Mouse (Mus musculus): ENCODE data around the gene Ddx47. TPM values are rescaled to one million over a fixed set of nuclear protein-coding genes. Genes with fewer than 3 reads are reported as not detected.
A peak's percentile ranks its signal among the peaks of the same experiment; 100 is the strongest.

The Ddx47 gene
- polyA plus RNA-seq, 1 experiment = 20.2 TPM

- H3K27me3 ChIP-seq (ENCODE audit: control insufficient read depth, insufficient read depth, low read length) = no peaks in the 10 kb centered on the region
- WGBS = 19% methylated on average over 4 of the region's 4 CpGs
Measured at GRCm38 (mm10) chr6:134972096-134972495, 39.3 kb upstream of the Ddx47 start.

GRCm38 (mm10) chr6:134976628-134977027 lies 34.8 kb upstream of the Ddx47 start:
- no peak for TF ChIP-seq CTCF (IDR thresholded peaks at IDR 0.05; ENCODE audit: extremely low read depth, insufficient read length, insufficient replicate concordance, low read depth, low read length)
- TF ChIP-seq POLR2A (IDR thresholded peaks at IDR 0.05; ENCODE audit: low read depth, low read length) = no peak
- no peak overlapping the region for H3K27ac ChIP-seq (ENCODE audit: insufficient read depth, low read depth, low read length)
- H3K4me3 ChIP-seq (ENCODE audit: low read depth, low read length) = no peak overlapping the region
- no peaks in the 10 kb centered on the region for H3K27me3 ChIP-seq (ENCODE audit: control insufficient read depth, insufficient read depth, low read length)
- peaks cover 8% of the 10 kb centered on the region; the same call in 1 of the 2 replicates for H3K4me1 ChIP-seq (ENCODE audit: control insufficient read depth, insufficient read depth, insufficient read length, low read length)
- 19% methylated on average over 6 of the region's 6 CpGs for WGBS
- H3K36me3 ChIP-seq (ENCODE audit: control insufficient read depth, insufficient read depth, low read length) = no peaks in the 10 kb centered on the region

More at GRCm38 (mm10) chr6:134972096-134972495, 39.3 kb upstream of the Ddx47 start:
- H3K27ac ChIP-seq (ENCODE audit: insufficient read depth, low read depth, low read length) = no peak overlapping the region
- H3K36me3 ChIP-seq (ENCODE audit: control insufficient read depth, insufficient read depth, low read length) = no peaks in the 10 kb centered on the region
- no peak for TF ChIP-seq POLR2A (IDR thresholded peaks at IDR 0.05; ENCODE audit: low read depth, low read length)
- no peak for TF ChIP-seq CTCF (IDR thresholded peaks at IDR 0.05; ENCODE audit: extremely low read depth, insufficient read length, insufficient replicate concordance, low read depth, low read length)
- no peak overlapping the region for H3K4me3 ChIP-seq (ENCODE audit: low read depth, low read length)
- H3K4me1 ChIP-seq (ENCODE audit: control insufficient read depth, insufficient read depth, insufficient read length, low read length) = peaks cover 10% of the 10 kb centered on the region; the same call in 1 of the 2 replicates

- 66% methylated on average over 22 of the region's 22 CpGs for WGBS
- Histone ChIP-seq H3K36me3 (ENCODE audit: control insufficient read depth, insufficient read depth, low read length) (no peaks in the 10 kb centered on the region), H3K4me1 (ENCODE audit: control insufficient read depth, insufficient read depth, insufficient read length, low read length) (peaks cover 7% of the 10 kb centered on the region; the same call in 1 of the 2 replicates), H3K4me3 (ENCODE audit: low read depth, low read length) (peak within 1 kb of the TSS; percentile 13), H3K27ac (ENCODE audit: insufficient read depth, low read depth, low read length) (peak within 1 kb of the TSS; percentile 59), H3K27me3 (ENCODE audit: control insufficient read depth, insufficient read depth, low read length) (no peaks in the 10 kb centered on the region)
- TF ChIP-seq POLR2A (IDR thresholded peaks at IDR 0.05; ENCODE audit: low read depth, low read length) (no peak; the same call in 1 of the 2 replicates), CTCF (IDR thresholded peaks at IDR 0.05; ENCODE audit: extremely low read depth, insufficient read length, insufficient replicate concordance, low read depth, low read length) (no peak)
Measured at GRCm38 (mm10) chr6:134981231-134982062, 30.0 kb upstream of the Ddx47 start, which contains the start of gene Apold1. Apold1 (plus strand) TSS chr6:134981718.

- Histone ChIP-seq H3K4me1 (ENCODE audit: control insufficient read depth, insufficient read depth, insufficient read length, low read length) (peaks cover 7% of the 10 kb centered on the region; the same call in 1 of the 2 replicates), H3K27me3 (ENCODE audit: control insufficient read depth, insufficient read depth, low read length) (no peaks in the 10 kb centered on the region), H3K36me3 (ENCODE audit: control insufficient read depth, insufficient read depth, low read length) (no peaks in the 10 kb centered on the region), H3K27ac (ENCODE audit: insufficient read depth, low read depth, low read length) (no peak overlapping the region), H3K4me3 (ENCODE audit: low read depth, low read length) (peak overlapping the region; percentile 76)
- 4% methylated on average over 62 of the region's 62 CpGs for WGBS
- TF ChIP-seq POLR2A (IDR thresholded peaks at IDR 0.05; ENCODE audit: low read depth, low read length) = peak; percentile 40; the same call in 1 of the 2 replicates
- peak; percentile 57; the same call in 1 of the 2 replicates for TF ChIP-seq CTCF (IDR thresholded peaks at IDR 0.05; ENCODE audit: extremely low read depth, insufficient read length, insufficient replicate concordance, low read depth, low read length)
Measured at GRCm38 (mm10) chr6:134983529-134984370, 27.7 kb upstream of the Ddx47 start.

- H3K27ac ChIP-seq (ENCODE audit: insufficient read depth, low read depth, low read length) = no peak overlapping the region
- no peaks in the 10 kb centered on the region for H3K36me3 ChIP-seq (ENCODE audit: control insufficient read depth, insufficient read depth, low read length)
- TF ChIP-seq CTCF (IDR thresholded peaks at IDR 0.05; ENCODE audit: extremely low read depth, insufficient read length, insufficient replicate concordance, low read depth, low read length) (no peak), POLR2A (IDR thresholded peaks at IDR 0.05; ENCODE audit: low read depth, low read length) (no peak)
- WGBS = 20% methylated on average over 3 of the region's 3 CpGs
- no peaks in the 10 kb centered on the region for H3K27me3 ChIP-seq (ENCODE audit: control insufficient read depth, insufficient read depth, low read length)
- H3K4me1 ChIP-seq (ENCODE audit: control insufficient read depth, insufficient read depth, insufficient read length, low read length) = peaks cover 7% of the 10 kb centered on the region; the same call in 1 of the 2 replicates
- no peak overlapping the region for H3K4me3 ChIP-seq (ENCODE audit: low read depth, low read length)
Measured at GRCm38 (mm10) chr6:134984748-134985147, 26.7 kb upstream of the Ddx47 start.

- TF ChIP-seq CTCF (IDR thresholded peaks at IDR 0.05; ENCODE audit: extremely low read depth, insufficient read length, insufficient replicate concordance, low read depth, low read length) (no peak), POLR2A (IDR thresholded peaks at IDR 0.05; ENCODE audit: low read depth, low read length) (no peak)
- H3K4me3 ChIP-seq (ENCODE audit: low read depth, low read length) = no peak overlapping the region
- 69% methylated on average over 9 of the region's 9 CpGs for WGBS
- no peaks in the 10 kb centered on the region for H3K27me3 ChIP-seq (ENCODE audit: control insufficient read depth, insufficient read depth, low read length)
- peaks cover 14% of the 10 kb centered on the region for H3K4me1 ChIP-seq (ENCODE audit: control insufficient read depth, insufficient read depth, insufficient read length, low read length)
- H3K27ac ChIP-seq (ENCODE audit: insufficient read depth, low read depth, low read length) = no peak overlapping the region
- no peaks in the 10 kb centered on the region for H3K36me3 ChIP-seq (ENCODE audit: control insufficient read depth, insufficient read depth, low read length)
Measured at GRCm38 (mm10) chr6:134988377-134988776, 23.0 kb upstream of the Ddx47 start.

Measured in small intestine, adult 2 months (tissue).